Mouse (Mus musculus): ENCODE results near the gene Cx3cr1. TPM values are rescaled to one million over a fixed set of nuclear protein-coding genes. Genes with fewer than 3 reads are reported as not detected.

Cx3cr1 gene
- polyA plus RNA-seq, 1 experiment from 2014 or later = 7.6 TPM

DNA sequence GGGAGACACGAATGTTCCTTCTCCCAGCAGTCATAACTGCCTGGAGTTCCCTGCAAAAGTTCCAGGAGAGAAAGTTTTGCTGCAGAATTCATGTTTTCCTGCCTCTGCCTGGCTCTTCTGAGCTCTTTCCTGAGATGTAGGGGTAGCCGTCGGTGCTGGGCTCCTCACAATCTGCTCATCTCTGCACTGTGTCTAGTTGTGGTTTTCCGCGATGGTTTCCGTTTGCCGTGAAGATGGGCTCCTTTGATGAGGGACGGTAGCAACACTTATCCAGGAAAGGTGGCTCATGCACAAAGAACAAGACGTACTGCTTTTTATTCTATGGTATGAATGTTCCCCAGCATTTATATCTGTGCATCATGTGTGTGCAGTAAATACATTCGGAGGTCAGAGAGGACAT, 39.3 kb downstream of the Cx3cr1 start:
- Histone ChIP-seq H3K27ac (ENCODE audit: low read depth) (no peak overlapping the region), H3K27me3 (replicated peaks; ENCODE audit: control insufficient read depth, insufficient read depth, low read length) (no peaks in the 10 kb centered on the region), H3K9ac (ENCODE audit: low read length) (no peak overlapping the region), H3K4me2 (ENCODE audit: low read length) (no peak overlapping the region), H3K36me3 (ENCODE audit: control insufficient read depth, insufficient read depth, low read length) (no peaks in the 10 kb centered on the region), H3K4me1 (replicated peaks; ENCODE audit: control insufficient read depth, insufficient read depth, low read length) (no peaks in the 10 kb centered on the region), H3K4me3 (ENCODE audit: low read depth, low read length) (no peak overlapping the region), H3K9me3 (ENCODE audit: control insufficient read depth, low read length) (no peaks in the 10 kb centered on the region)
- WGBS = 86% methylated on average over 10 of the region's 10 CpGs
- DNase-seq (ENCODE audit: low spot score) (no peak), ATAC-seq (replicated peaks; ENCODE audit: low FRiP score, low TSS enrichment, low read depth) (no peak)

DNA sequence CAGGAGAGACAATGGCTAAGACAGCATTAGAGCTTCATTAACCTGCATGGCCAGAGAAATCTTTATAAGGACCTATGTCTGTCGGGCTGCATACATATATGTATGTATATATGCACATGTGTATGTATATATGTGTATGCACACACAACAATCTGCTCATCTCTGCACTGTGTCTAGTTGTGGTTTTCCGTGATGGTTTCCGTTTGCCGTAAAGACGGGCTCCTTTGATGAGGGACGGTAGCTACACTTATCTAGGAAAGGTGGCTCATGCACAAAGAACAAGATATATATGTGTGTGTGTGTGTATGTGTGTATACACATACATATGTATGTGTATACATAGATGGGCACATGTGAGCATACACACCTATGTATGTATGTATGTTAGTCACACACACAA, 39.8 kb downstream of the Cx3cr1 start:
- no peak overlapping the region for H3K4me3 ChIP-seq (ENCODE audit: low read depth, low read length)
- DNase-seq (ENCODE audit: low spot score) = no peak
- no peaks in the 10 kb centered on the region for H3K9me3 ChIP-seq (ENCODE audit: control insufficient read depth, low read length)
- no peak overlapping the region for H3K4me2 ChIP-seq (ENCODE audit: low read length)
- no peaks in the 10 kb centered on the region for H3K27me3 ChIP-seq (replicated peaks; ENCODE audit: control insufficient read depth, insufficient read depth, low read length)
- H3K4me1 ChIP-seq (replicated peaks; ENCODE audit: control insufficient read depth, insufficient read depth, low read length) = no peaks in the 10 kb centered on the region
- H3K36me3 ChIP-seq (ENCODE audit: control insufficient read depth, insufficient read depth, low read length) = no peaks in the 10 kb centered on the region
- no peak overlapping the region for H3K27ac ChIP-seq (ENCODE audit: low read depth)
- no peak overlapping the region for H3K9ac ChIP-seq (ENCODE audit: low read length)
- WGBS = 94% methylated on average over 6 of the region's 6 CpGs
- ATAC-seq (replicated peaks; ENCODE audit: low FRiP score, low TSS enrichment, low read depth) = no peak

DNA sequence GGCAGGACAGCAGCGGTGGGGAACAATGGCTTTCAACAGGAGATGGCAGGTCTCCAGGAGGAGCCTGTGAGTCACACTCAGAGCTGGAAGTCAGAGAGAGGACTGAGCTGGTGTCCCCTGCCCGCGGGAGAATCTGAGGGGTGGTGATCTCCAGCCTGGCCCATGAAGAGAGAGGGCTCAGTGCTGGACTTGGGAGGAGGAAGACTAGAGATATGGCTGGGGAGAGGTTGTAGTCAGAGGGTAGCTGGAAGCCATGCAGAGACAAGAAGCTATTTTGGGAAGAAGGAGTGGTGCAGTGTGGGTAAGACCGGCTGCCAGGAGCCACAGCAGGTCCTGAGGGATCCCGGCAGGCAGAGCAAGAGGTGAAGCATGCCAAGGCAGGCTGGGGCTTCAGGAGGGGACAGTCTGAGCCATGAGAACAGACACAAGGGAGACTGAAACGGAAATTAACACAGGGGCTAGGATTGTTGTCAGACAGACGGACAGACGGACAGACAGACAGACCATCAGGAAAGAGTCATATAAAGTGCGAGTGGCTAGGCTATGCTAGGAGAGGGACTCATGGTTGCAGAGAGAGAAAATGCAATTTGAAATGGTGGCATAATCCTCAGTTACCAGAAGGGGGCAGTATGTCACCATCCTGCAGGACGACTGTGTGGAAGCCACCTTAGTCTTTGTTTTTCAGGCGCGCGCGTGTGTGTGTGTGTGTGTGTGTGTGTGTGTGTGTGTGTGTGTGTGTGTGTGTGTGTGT, 42.1 kb downstream of the Cx3cr1 start:
- 34% methylated on average over 14 of the region's 14 CpGs for WGBS
- no peaks in the 10 kb centered on the region for H3K9me3 ChIP-seq (ENCODE audit: control insufficient read depth, low read length)
- no peaks in the 10 kb centered on the region for H3K27me3 ChIP-seq (replicated peaks; ENCODE audit: control insufficient read depth, insufficient read depth, low read length)
- no peak overlapping the region for H3K9ac ChIP-seq (ENCODE audit: low read length)
- no peak overlapping the region for H3K4me3 ChIP-seq (ENCODE audit: low read depth, low read length)
- no peak overlapping the region for H3K4me2 ChIP-seq (ENCODE audit: low read length)
- H3K27ac ChIP-seq (ENCODE audit: low read depth) = no peak overlapping the region
- no peaks in the 10 kb centered on the region for H3K4me1 ChIP-seq (replicated peaks; ENCODE audit: control insufficient read depth, insufficient read depth, low read length)
- no peaks in the 10 kb centered on the region for H3K36me3 ChIP-seq (ENCODE audit: control insufficient read depth, insufficient read depth, low read length)
- DNase-seq (ENCODE audit: low spot score) (no peak), ATAC-seq (replicated peaks; ENCODE audit: low FRiP score, low TSS enrichment, low read depth) (no peak; the same call in 1 of the 2 replicates)

DNA sequence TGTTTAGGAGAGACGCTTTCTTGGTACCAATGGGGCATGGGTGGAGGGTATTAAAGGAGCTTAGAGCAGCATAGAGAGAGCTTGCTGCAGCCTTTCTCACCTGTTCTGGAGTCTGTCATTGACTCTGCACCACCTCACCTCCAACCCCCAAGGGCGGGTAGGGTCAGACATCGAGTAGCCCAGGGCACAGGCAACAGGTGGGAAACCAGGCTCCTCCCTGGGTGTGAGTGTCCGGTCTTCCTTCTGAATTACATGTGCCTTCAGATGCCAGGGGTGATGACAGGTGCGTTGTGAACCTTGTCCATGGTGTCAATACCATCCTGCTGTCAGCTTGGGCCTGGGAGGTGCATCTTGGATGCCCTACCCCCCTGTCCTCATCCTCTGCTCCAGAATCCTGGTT, 45.1 kb downstream of the Cx3cr1 start:
- Histone ChIP-seq H3K4me1 (replicated peaks; ENCODE audit: control insufficient read depth, insufficient read depth, low read length) (peaks cover 15% of the 10 kb centered on the region), H3K27me3 (replicated peaks; ENCODE audit: control insufficient read depth, insufficient read depth, low read length) (no peaks in the 10 kb centered on the region), H3K4me3 (ENCODE audit: low read depth, low read length) (no peak overlapping the region), H3K27ac (ENCODE audit: low read depth) (no peak overlapping the region), H3K9ac (ENCODE audit: low read length) (no peak overlapping the region), H3K36me3 (ENCODE audit: control insufficient read depth, insufficient read depth, low read length) (no peaks in the 10 kb centered on the region), H3K4me2 (ENCODE audit: low read length) (no peak overlapping the region), H3K9me3 (ENCODE audit: control insufficient read depth, low read length) (no peaks in the 10 kb centered on the region)
- ATAC-seq (replicated peaks; ENCODE audit: low FRiP score, low TSS enrichment, low read depth) (no peak), DNase-seq (ENCODE audit: low spot score) (no peak)
- 85% methylated on average over 5 of the region's 5 CpGs for WGBS

DNA sequence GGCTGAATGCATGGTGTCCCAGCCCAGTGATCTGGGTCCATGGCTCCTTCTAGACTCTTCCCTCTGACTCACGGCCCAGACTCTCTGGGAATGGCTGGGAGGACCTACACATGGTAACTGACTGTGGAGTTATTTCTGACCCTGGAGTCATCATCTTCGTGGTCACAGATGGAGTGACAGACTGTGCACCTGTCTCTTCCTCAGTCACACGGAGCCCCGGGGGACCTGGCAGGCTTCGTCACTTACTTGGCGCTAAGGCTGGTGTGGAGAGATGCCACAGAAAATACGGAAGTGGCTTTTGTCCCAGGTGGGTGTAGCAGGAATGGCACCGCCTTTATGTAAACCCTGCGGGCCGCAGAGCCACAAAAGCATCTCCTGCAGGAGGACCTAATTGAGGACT, 45.5 kb downstream of the Cx3cr1 start:
- no peaks in the 10 kb centered on the region for H3K9me3 ChIP-seq (ENCODE audit: control insufficient read depth, low read length)
- DNase-seq (ENCODE audit: low spot score) (no peak), ATAC-seq (replicated peaks; ENCODE audit: low FRiP score, low TSS enrichment, low read depth) (no peak)
- peaks cover 15% of the 10 kb centered on the region for H3K4me1 ChIP-seq (replicated peaks; ENCODE audit: control insufficient read depth, insufficient read depth, low read length)
- no peak overlapping the region for H3K27ac ChIP-seq (ENCODE audit: low read depth)
- no peak overlapping the region for H3K4me3 ChIP-seq (ENCODE audit: low read depth, low read length)
- no peak overlapping the region for H3K4me2 ChIP-seq (ENCODE audit: low read length)
- no peaks in the 10 kb centered on the region for H3K36me3 ChIP-seq (ENCODE audit: control insufficient read depth, insufficient read depth, low read length)
- no peak overlapping the region for H3K9ac ChIP-seq (ENCODE audit: low read length)
- 83% methylated on average over 10 of the region's 10 CpGs for WGBS
- no peaks in the 10 kb centered on the region for H3K27me3 ChIP-seq (replicated peaks; ENCODE audit: control insufficient read depth, insufficient read depth, low read length)

DNA sequence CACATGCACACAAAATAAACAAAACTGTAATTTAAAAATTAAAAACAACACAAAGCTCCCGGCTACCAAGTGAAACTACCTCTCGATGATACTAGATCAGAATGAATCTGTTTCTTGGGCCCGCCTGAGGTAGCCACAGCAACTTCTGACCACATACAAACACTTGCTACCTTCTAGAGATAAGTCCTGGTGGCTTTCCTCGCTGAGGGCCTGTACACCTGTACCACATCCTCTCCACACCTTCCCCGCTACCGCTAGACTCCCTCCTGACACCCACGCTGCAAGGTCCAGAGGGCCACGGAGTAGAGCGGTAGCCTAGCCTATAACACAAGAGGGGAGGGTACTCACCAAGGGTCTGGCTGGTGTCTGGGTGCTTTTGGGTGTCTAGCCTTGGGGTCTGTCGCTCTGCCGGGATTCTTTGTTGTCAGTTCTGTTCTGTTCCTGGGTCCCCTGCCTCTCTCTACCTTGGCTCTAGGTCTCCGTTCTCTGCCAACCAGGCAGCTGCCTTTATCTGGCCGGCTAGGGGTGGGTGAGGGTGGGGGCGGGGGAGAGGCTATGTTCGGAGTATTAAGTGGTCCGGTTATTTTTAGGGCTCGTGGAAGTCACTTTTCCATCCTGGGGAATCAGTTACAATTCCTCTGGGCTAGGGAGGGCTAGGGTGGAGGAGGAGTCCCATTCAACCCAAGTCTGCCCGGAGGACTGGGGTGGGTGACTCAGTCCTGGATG, 46.4 kb downstream of the Cx3cr1 start, which contains the start of gene Xirp1:
Xirp1 (minus strand) TSS at position 513 of the 726 bp plus-strand sequence.
- H3K27ac ChIP-seq (ENCODE audit: low read depth) = no peak within 1 kb of the TSS
- no peaks in the 10 kb centered on the region for H3K27me3 ChIP-seq (replicated peaks; ENCODE audit: control insufficient read depth, insufficient read depth, low read length)
- no peaks in the 10 kb centered on the region for H3K9me3 ChIP-seq (ENCODE audit: control insufficient read depth, low read length)
- H3K36me3 ChIP-seq (ENCODE audit: control insufficient read depth, insufficient read depth, low read length) = no peaks in the 10 kb centered on the region
- H3K4me2 ChIP-seq (ENCODE audit: low read length) = no peak within 1 kb of the TSS
- ATAC-seq (replicated peaks; ENCODE audit: low FRiP score, low TSS enrichment, low read depth) (no peak), DNase-seq (ENCODE audit: low spot score) (no peak)
- WGBS = 85% methylated on average over 18 of the region's 18 CpGs
- H3K4me1 ChIP-seq (replicated peaks; ENCODE audit: control insufficient read depth, insufficient read depth, low read length) = peaks cover 15% of the 10 kb centered on the region
- no peak within 1 kb of the TSS for H3K4me3 ChIP-seq (ENCODE audit: low read depth, low read length)
- no peak within 1 kb of the TSS for H3K9ac ChIP-seq (ENCODE audit: low read length)

DNA sequence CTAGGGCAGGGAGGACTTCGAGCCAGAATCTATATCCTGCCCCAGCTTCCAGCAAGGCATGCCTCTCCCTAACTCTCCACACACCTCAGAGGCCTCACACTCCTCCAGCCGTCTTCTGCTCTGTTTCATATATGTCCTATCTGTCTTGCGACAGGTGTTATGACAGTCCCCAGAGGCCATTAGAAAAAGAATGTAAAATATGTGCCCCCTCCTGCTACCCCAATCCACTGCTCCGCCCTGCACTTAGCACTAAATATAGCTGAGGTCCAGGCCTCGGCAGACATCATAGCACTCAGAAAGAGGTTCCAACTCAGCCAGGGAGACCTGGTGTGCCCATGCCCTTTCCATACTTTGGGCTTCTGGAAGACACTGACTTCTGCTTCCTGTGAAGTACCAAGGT, 48.5 kb downstream of the Cx3cr1 start:
- ATAC-seq (replicated peaks; ENCODE audit: low FRiP score, low TSS enrichment, low read depth) (no peak), DNase-seq (ENCODE audit: low spot score) (no peak)
- H3K9me3 ChIP-seq (ENCODE audit: control insufficient read depth, low read length) = no peaks in the 10 kb centered on the region
- H3K36me3 ChIP-seq (ENCODE audit: control insufficient read depth, insufficient read depth, low read length) = no peaks in the 10 kb centered on the region
- H3K9ac ChIP-seq (ENCODE audit: low read length) = no peak overlapping the region
- H3K27ac ChIP-seq (ENCODE audit: low read depth) = no peak overlapping the region
- WGBS = 34% methylated on average over 5 of the region's 5 CpGs
- H3K27me3 ChIP-seq (replicated peaks; ENCODE audit: control insufficient read depth, insufficient read depth, low read length) = no peaks in the 10 kb centered on the region
- H3K4me3 ChIP-seq (ENCODE audit: low read depth, low read length) = no peak overlapping the region
- H3K4me1 ChIP-seq (replicated peaks; ENCODE audit: control insufficient read depth, insufficient read depth, low read length) = peaks cover 15% of the 10 kb centered on the region
- H3K4me2 ChIP-seq (ENCODE audit: low read length) = no peak overlapping the region

DNA sequence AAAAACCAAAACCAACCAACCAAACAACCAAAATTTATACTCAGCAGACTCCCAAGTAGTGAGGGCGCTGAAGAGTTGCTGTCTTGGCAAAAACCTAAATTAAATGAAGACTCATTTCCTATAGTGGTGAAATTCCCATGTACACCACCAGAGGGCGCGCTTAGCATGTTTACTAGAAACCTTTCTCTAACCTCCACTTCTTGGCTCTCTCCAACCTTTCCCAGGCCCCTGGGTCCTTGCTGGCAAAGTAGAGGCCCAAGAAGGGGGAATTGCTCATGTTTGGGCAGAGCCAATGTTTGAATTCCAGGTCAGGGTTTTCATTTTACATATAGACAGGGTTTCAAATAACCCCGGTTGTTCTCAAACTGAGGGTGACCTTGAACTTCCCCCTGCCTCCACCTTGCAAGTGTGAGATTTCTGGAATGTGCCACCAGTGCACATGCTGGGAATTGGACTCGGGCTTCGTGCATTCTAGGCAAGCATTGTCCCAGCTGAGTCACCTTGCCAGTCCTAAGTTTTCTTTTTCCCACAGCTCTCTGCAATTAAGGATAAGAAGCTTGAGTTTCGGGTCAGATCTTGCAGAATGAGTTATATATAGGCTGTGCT, 49.3 kb downstream of the Cx3cr1 start:
- Histone ChIP-seq H3K27ac (ENCODE audit: low read depth) (no peak overlapping the region), H3K4me2 (ENCODE audit: low read length) (no peak overlapping the region), H3K27me3 (replicated peaks; ENCODE audit: control insufficient read depth, insufficient read depth, low read length) (no peaks in the 10 kb centered on the region), H3K9me3 (ENCODE audit: control insufficient read depth, low read length) (no peaks in the 10 kb centered on the region), H3K4me3 (ENCODE audit: low read depth, low read length) (no peak overlapping the region), H3K36me3 (ENCODE audit: control insufficient read depth, insufficient read depth, low read length) (no peaks in the 10 kb centered on the region), H3K9ac (ENCODE audit: low read length) (no peak overlapping the region), H3K4me1 (replicated peaks; ENCODE audit: control insufficient read depth, insufficient read depth, low read length) (peaks cover 15% of the 10 kb centered on the region)
- ATAC-seq (replicated peaks; ENCODE audit: low FRiP score, low TSS enrichment, low read depth) (no peak), DNase-seq (ENCODE audit: low spot score) (peak; percentile 91)
- WGBS = 34% methylated on average over 7 of the region's 7 CpGs

Measured in intestine, embryonic 14.5 days (tissue).